Mouse (Mus musculus): ENCODE data around the gene Usp3.

- TF ChIP-seq UBTF (IDR thresholded peaks at IDR 0.05; ENCODE audit: low read depth, low read length) (no peak), CTCF (conservative IDR thresholded peaks at IDR 0.05 in 1 of 2, IDR thresholded peaks at IDR 0.05 in 1 of 2; ENCODE audit: low read depth in 2 of 2, low read length in 2 of 2) (no peak), JUND (conservative IDR thresholded peaks at IDR 0.05; ENCODE audit: low read depth, low read length) (no peak), POLR2A (IDR thresholded peaks at IDR 0.05; ENCODE audit: low read depth, low read length) (no peak), ZKSCAN1 (IDR thresholded peaks at IDR 0.05; ENCODE audit: borderline replicate concordance, low read depth, low read length) (no peak), TBP (conservative IDR thresholded peaks at IDR 0.05; ENCODE audit: low read depth, low read length) (no peak), CHD2 (IDR thresholded peaks at IDR 0.05; ENCODE audit: low read length) (no peak), NELFE (IDR thresholded peaks at IDR 0.05; ENCODE audit: low read depth, low read length) (no peak), USF1 (IDR thresholded peaks at IDR 0.05; ENCODE audit: low read depth, low read length) (no peak), MAX (IDR thresholded peaks at IDR 0.05; ENCODE audit: low read length) (no peak)
Observed at GRCm38 (mm10) chr9:66594061-66594460, 1.1 kb upstream of the Usp3 start.

Data from CH12.LX (cell line).